Mouse (Mus musculus) stomach, postnatal 0 days (tissue): ENCODE measurements at regions not wholly inside any gene's neighbourhood (a gene's known extent, or its start where the extent isn't known, plus 50 kb on each side); places are given as distances from the start of the nearest gene placed in this dataset.
"Not testable (repeated sequence)": the region's sequence is repeated elsewhere in the genome, so short reads cannot be mapped to it uniquely, and the experiment has no call there.

Source experiments
- ATAC-seq: fragments of 200-750 bp; cut with Nextera tagmentation; 2 replicates; pipeline ENCODE4 v1.8.0; 2017; ENCODE audit not compliant: low FRiP score, low TSS enrichment
- DNase-seq: peaks from one replicate; pipeline ENCODE4 v3.0.0-alpha.2; 2016; ENCODE audit warnings: low spot score
- H3K27ac ChIP-seq: fragments of 300-500 bp; sonication (generic); replicated peaks from 2 replicates; pipeline ENCODE4 v1.5.1; 2014; ENCODE audit warnings: mild to moderate bottlenecking, control low read depth
- H3K27me3 ChIP-seq: fragments of 300-500 bp; sonication (generic); 2 replicates; pipeline ENCODE4 v1.6.1; 2014; ENCODE audit warnings: low read length; ENCODE audit not compliant: control insufficient read depth, insufficient read depth
- H3K36me3 ChIP-seq: fragments of 300-500 bp; sonication (generic); 2 replicates; pipeline ENCODE4 v1.6.1; 2014; ENCODE audit warnings: low read length, mixed read lengths; ENCODE audit not compliant: control insufficient read depth, insufficient read depth
- H3K4me1 ChIP-seq: fragments of 300-500 bp; sonication (generic); replicated peaks from 2 replicates; pipeline ENCODE4 v1.6.1; 2014; ENCODE audit warnings: antibody characterized with exemption; ENCODE audit not compliant: control insufficient read depth, insufficient read depth
- H3K4me2 ChIP-seq: fragments of 300-500 bp; sonication (generic); replicated peaks from 2 replicates; pipeline ENCODE4 v1.6.1; 2014; ENCODE audit warnings: low read depth, mild to moderate bottlenecking, control low read depth, moderate library complexity
- H3K4me3 ChIP-seq: fragments of 300-500 bp; sonication (generic); 2 replicates; pipeline ENCODE4 v1.5.1; 2014; ENCODE audit warnings: low read depth, low read length, control low read depth
- H3K9ac ChIP-seq: fragments of 300-500 bp; sonication (generic); 2 replicates; pipeline ENCODE4 v1.6.1; 2014; ENCODE audit warnings: mild to moderate bottlenecking, low read length, control low read depth, mixed read lengths
- H3K9me3 ChIP-seq: fragments of 300-500 bp; sonication (generic); 2 replicates; pipeline ENCODE4 v1.6.1; 2016; ENCODE audit warnings: low read length; ENCODE audit not compliant: control insufficient read depth
- CTCF ChIP-seq: IDR thresholded peaks from 2 replicates; pipeline ENCODE4 v1.5.1; 2016; ENCODE audit warnings: antibody characterized with exemption, low read depth, mild to moderate bottlenecking, moderate library complexity
- EP300 ChIP-seq: optimal IDR thresholded peaks from 2 replicates; pipeline ENCODE3; 2016; ENCODE audit warnings: antibody characterized with exemption
- WGBS: fragments of 180-500 bp; shearing (Covaris S2); extraction: QIAGEN DNeasy Blood & Tissue Kit; methylation state at CpG from one replicate; pipeline ENCODE4 v1.1.7; 2014; 5-methylcytosine and 5-hydroxymethylcytosine counted together

GRCm38 (mm10) chr4:28176771-28177170, 636.2 kb upstream of the Epha7 start:
- no peak overlapping the region for H3K27ac ChIP-seq
- ATAC-seq (peak; percentile 99), DNase-seq (peak; percentile 26)
- no peaks in the 10 kb centered on the region for H3K4me1 ChIP-seq
- no peak overlapping the region for H3K4me2 ChIP-seq
- H3K9me3 ChIP-seq = no peaks in the 10 kb centered on the region
- no peak overlapping the region for H3K9ac ChIP-seq
- no peaks in the 10 kb centered on the region for H3K36me3 ChIP-seq
- no peak overlapping the region for H3K4me3 ChIP-seq
- no peak for TF ChIP-seq CTCF
- WGBS = 76% methylated on average over 3 of the region's 3 CpGs
- H3K27me3 ChIP-seq = no peaks in the 10 kb centered on the region

GRCm38 (mm10) chr4:28190861-28191260, 622.1 kb upstream of the Epha7 start:
- ATAC-seq = no peak
- Histone ChIP-seq H3K4me2 (no peak overlapping the region), H3K4me1 (no peaks in the 10 kb centered on the region), H3K9ac (no peak overlapping the region), H3K4me3 (no peak overlapping the region), H3K9me3 (no peaks in the 10 kb centered on the region), H3K27ac (no peak overlapping the region), H3K27me3 (no peaks in the 10 kb centered on the region), H3K36me3 (no peaks in the 10 kb centered on the region)
- WGBS = 67% methylated on average over 5 of the region's 5 CpGs
- TF ChIP-seq CTCF (no peak), EP300 (no peak)
- no peak for DNase-seq

GRCm38 (mm10) chr4:28227594-28228208, 585.2 kb upstream of the Epha7 start:
- H3K36me3 ChIP-seq = no peaks in the 10 kb centered on the region

GRCm38 (mm10) chr4:28235516-28235915, 577.4 kb upstream of the Epha7 start:
- not testable (repeated sequence) for H3K9me3 ChIP-seq, H3K9ac ChIP-seq, H3K4me3 ChIP-seq, H3K4me2 ChIP-seq, H3K27me3 ChIP-seq, H3K27ac ChIP-seq, H3K4me1 ChIP-seq, H3K36me3 ChIP-seq, ATAC-seq, DNase-seq

More at GRCm38 (mm10) chr4:28227594-28228208, 585.2 kb upstream of the Epha7 start:
- Histone ChIP-seq H3K4me1 (no peaks in the 10 kb centered on the region), H3K27me3 (no peaks in the 10 kb centered on the region), H3K9me3 (no peaks in the 10 kb centered on the region), H3K9ac (no peak overlapping the region), H3K27ac (no peak overlapping the region), H3K4me2 (no peak overlapping the region), H3K4me3 (no peak overlapping the region)
- 68% methylated on average over 2 of the region's 2 CpGs for WGBS
- TF ChIP-seq CTCF = no peak
- TF ChIP-seq EP300 = no peak
- DNase-seq = no peak
- ATAC-seq = no peak

- no peak overlapping the region for H3K4me3 ChIP-seq
- ATAC-seq (no peak), DNase-seq (no peak)
- H3K27me3 ChIP-seq = no peaks in the 10 kb centered on the region
- H3K4me1 ChIP-seq = no peaks in the 10 kb centered on the region
- WGBS = 93% methylated on average over 1 of the region's 1 CpGs
- H3K4me2 ChIP-seq = no peak overlapping the region
- H3K36me3 ChIP-seq = no peaks in the 10 kb centered on the region
- no peak overlapping the region for H3K9ac ChIP-seq
- no peak for TF ChIP-seq EP300
- no peak for TF ChIP-seq CTCF
- H3K9me3 ChIP-seq = no peaks in the 10 kb centered on the region
- H3K27ac ChIP-seq = no peak overlapping the region
These were observed 570.7 kb upstream of the Epha7 start for GRCm38 (mm10) chr4:28242272-28242671.
